Mouse (Mus musculus) megakaryocyte, embryonic 14.5 days (primary cell): ENCODE measurements around the gene Lta.

ENCODE experiments used
- FLI1 ChIP-seq: IDR thresholded peaks from 2 replicates; pipeline ENCODE4 v1.6.1; 2012; ENCODE audit warnings: low read length, inconsistent platforms, mixed read lengths
- GATA1 ChIP-seq: IDR thresholded peaks from 3 replicates; pipeline ENCODE4 v1.6.1; 2012; ENCODE audit warnings: mixed read lengths, low read length, inconsistent platforms, borderline replicate concordance

DNA sequence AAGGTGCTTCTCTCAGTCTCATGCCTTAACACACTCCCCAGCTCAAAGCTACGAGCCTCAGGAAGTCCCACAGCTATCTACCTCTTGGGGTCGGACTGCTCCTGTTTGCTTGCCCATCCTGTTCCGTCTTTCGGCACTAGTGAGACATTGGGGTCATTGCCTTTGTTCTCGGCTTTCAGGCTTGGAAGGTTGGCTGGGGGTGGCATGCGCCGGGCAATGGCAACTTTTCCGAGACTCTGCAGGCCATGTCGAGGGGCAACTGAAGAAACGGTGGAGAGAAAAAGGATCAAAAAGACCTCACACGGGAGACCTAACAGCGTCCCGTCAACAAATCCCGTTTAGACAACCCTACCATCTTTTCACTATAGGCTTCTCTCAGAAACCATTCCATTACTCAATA, 43.0 kb downstream of the Lta start:
- TF ChIP-seq GATA1: no peak
- no peak for TF ChIP-seq FLI1
